Mouse (Mus musculus) CH12.LX (cell line): ENCODE results near the gene Ifi27. TPM values are rescaled to one million over a fixed set of nuclear protein-coding genes. Genes with fewer than 3 reads are reported as not detected.

Experiments used
- DNase-seq: peaks from one replicate; pipeline ENCODE4 v3.0.0-alpha.2; 2013; ENCODE audit errors: extremely low read depth
- H3K27ac ChIP-seq: 2 replicates; pipeline ENCODE4 v1.5.1; 2012; ENCODE audit warnings: low read depth, mild to moderate bottlenecking, control low read depth, moderate library complexity; ENCODE audit not compliant: insufficient read depth
- H3K27me3 ChIP-seq: replicated peaks from 2 replicates; pipeline ENCODE3; 2012; ENCODE audit warnings: inconsistent platforms
- H3K36me3 ChIP-seq, 2 experiments: replicated peaks in 1 of 2; 2 replicates each; pipeline versions ENCODE3 to v1.6.1; 2012; ENCODE audit warnings: inconsistent platforms in 1 of 2, low read length in 1 of 2, mild to moderate bottlenecking in 1 of 2, mixed read lengths in 1 of 2, moderate library complexity in 1 of 2; ENCODE audit not compliant: control insufficient read depth in 1 of 2, insufficient read depth in 1 of 2
- H3K4me1 ChIP-seq, 2 experiments: 2 replicates each; pipeline ENCODE4 v1.6.1; 2012; ENCODE audit warnings: inconsistent platforms in 1 of 2, moderate library complexity in 1 of 2; ENCODE audit not compliant: insufficient read depth in 2 of 2, control insufficient read depth in 1 of 2
- H3K4me2 ChIP-seq: 2 replicates; pipeline ENCODE4 v1.6.1; 2012; ENCODE audit warnings: low read depth, mild to moderate bottlenecking, control low read depth; ENCODE audit not compliant: poor library complexity, insufficient read depth, severe bottlenecking
- H3K4me3 ChIP-seq, 3 experiments: fragments of 150-350 bp in 1 of 3; sonication (generic) in 1 of 3; replicated peaks in 1 of 3; 2 replicates each; pipeline versions ENCODE3 to v1.5.1; 2011 to 2012; ENCODE audit warnings: low read depth in 2 of 3, low read length in 2 of 3, mild to moderate bottlenecking in 2 of 3, moderate library complexity in 2 of 3, control low read depth in 1 of 3, improper control_type of control experiment in 1 of 3, inconsistent platforms in 1 of 3, mixed read lengths in 1 of 3; ENCODE audit not compliant: poor library complexity in 1 of 3
- H3K79me2 ChIP-seq: replicated peaks from 2 replicates; pipeline ENCODE4 v1.6.1; 2012; ENCODE audit warnings: mild to moderate bottlenecking, moderate library complexity; ENCODE audit not compliant: control insufficient read depth, poor library complexity, insufficient read depth, severe bottlenecking; ENCODE audit errors: extremely low read depth
- H3K9ac ChIP-seq: 2 replicates; pipeline ENCODE4 v1.6.1; 2012; ENCODE audit warnings: low read depth, mild to moderate bottlenecking, control low read depth, moderate library complexity; ENCODE audit not compliant: insufficient read depth
- H3K9me3 ChIP-seq: replicated peaks from 2 replicates; pipeline ENCODE3; 2012; ENCODE audit warnings: low read length, inconsistent platforms, mixed read lengths
- BHLHE40 ChIP-seq: IDR thresholded peaks from 2 replicates; pipeline ENCODE4 v1.6.1; 2011; ENCODE audit warnings: mild to moderate bottlenecking, low read depth, low read length, improper control_type of control experiment
- CHD2 ChIP-seq: IDR thresholded peaks from 2 replicates; pipeline ENCODE4 v1.6.1; 2011; ENCODE audit warnings: low read length, improper control_type of control experiment
- ELF1 ChIP-seq: IDR thresholded peaks from 2 replicates; pipeline ENCODE4 v1.6.1; 2014; ENCODE audit warnings: low read depth, mild to moderate bottlenecking, inconsistent platforms, low read length, improper control_type of control experiment
- EP300 ChIP-seq: IDR thresholded peaks from 2 replicates; pipeline ENCODE4 v1.6.1; 2011; ENCODE audit warnings: low read length, improper control_type of control experiment
- IRF4 ChIP-seq: IDR thresholded peaks from 2 replicates; pipeline ENCODE4 v1.6.1; 2014; ENCODE audit warnings: low read depth, mild to moderate bottlenecking, inconsistent platforms, low read length, improper control_type of control experiment
- JUN ChIP-seq: IDR thresholded peaks from 2 replicates; pipeline ENCODE4 v1.6.1; 2011; ENCODE audit warnings: low read depth, mild to moderate bottlenecking, low read length, improper control_type of control experiment, moderate library complexity; ENCODE audit not compliant: insufficient read depth
- JUND ChIP-seq: conservative IDR thresholded peaks from 2 replicates; pipeline ENCODE4 v1.6.1; 2011; ENCODE audit warnings: low read depth, low read length, improper control_type of control experiment
- KAT2A ChIP-seq: IDR thresholded peaks from 2 replicates; pipeline ENCODE4 v1.6.1; 2012; ENCODE audit warnings: low read length, improper control_type of control experiment, inconsistent platforms; ENCODE audit not compliant: insufficient replicate concordance
- MAX ChIP-seq: IDR thresholded peaks from 2 replicates; pipeline ENCODE4 v1.6.1; 2011; ENCODE audit warnings: low read length, improper control_type of control experiment
- MAZ ChIP-seq: IDR thresholded peaks from 2 replicates; pipeline ENCODE4 v1.6.1; 2012; ENCODE audit warnings: low read depth, mild to moderate bottlenecking, inconsistent platforms, low read length, improper control_type of control experiment, moderate library complexity
- MEF2A ChIP-seq: IDR thresholded peaks from 2 replicates; pipeline ENCODE4 v1.6.1; 2014; ENCODE audit warnings: low read depth, mild to moderate bottlenecking, inconsistent platforms, low read length, improper control_type of control experiment, borderline replicate concordance
- MXI1 ChIP-seq: IDR thresholded peaks from 2 replicates; pipeline ENCODE4 v1.6.1; 2011; ENCODE audit warnings: mild to moderate bottlenecking, low read depth, low read length, improper control_type of control experiment
- MYC ChIP-seq: IDR thresholded peaks from 2 replicates; pipeline ENCODE4 v1.6.1; 2011; ENCODE audit warnings: low read depth, mild to moderate bottlenecking, improper control_type of control experiment, low read length
- NELFE ChIP-seq: IDR thresholded peaks from 2 replicates; pipeline ENCODE4 v1.6.1; 2011; ENCODE audit warnings: low read depth, low read length, improper control_type of control experiment
- NRF1 ChIP-seq: IDR thresholded peaks from 2 replicates; pipeline ENCODE4 v1.6.1; 2014; ENCODE audit warnings: low read depth, mild to moderate bottlenecking, inconsistent platforms, low read length, improper control_type of control experiment, moderate library complexity
- PAX5 ChIP-seq: IDR thresholded peaks from 2 replicates; pipeline ENCODE4 v1.6.1; 2012; ENCODE audit warnings: low read length, inconsistent platforms, mixed read lengths
- POLR2A ChIP-seq: IDR thresholded peaks from 2 replicates; pipeline ENCODE4 v1.6.1; 2011; ENCODE audit warnings: low read depth, mild to moderate bottlenecking, improper control_type of control experiment, low read length
- RAD21 ChIP-seq: IDR thresholded peaks from 2 replicates; pipeline ENCODE4 v1.6.1; 2011; ENCODE audit warnings: low read depth, mild to moderate bottlenecking, low read length, improper control_type of control experiment, moderate library complexity
- SIN3A ChIP-seq: IDR thresholded peaks from 2 replicates; pipeline ENCODE4 v1.6.1; 2012; ENCODE audit warnings: low read length, improper control_type of control experiment, inconsistent platforms
- SMC3 ChIP-seq: IDR thresholded peaks from 2 replicates; pipeline ENCODE4 v1.6.1; 2011; ENCODE audit warnings: low read depth, low read length, improper control_type of control experiment
- UBTF ChIP-seq: IDR thresholded peaks from 2 replicates; pipeline ENCODE4 v1.6.1; 2012; ENCODE audit warnings: low read depth, mild to moderate bottlenecking, inconsistent platforms, low read length, improper control_type of control experiment, moderate library complexity
- ZC3H11A ChIP-seq: IDR thresholded peaks from 2 replicates; pipeline ENCODE4 v1.6.1; 2012; ENCODE audit warnings: low read depth, mild to moderate bottlenecking, inconsistent platforms, low read length, improper control_type of control experiment
- ZKSCAN1 ChIP-seq: IDR thresholded peaks from 2 replicates; pipeline ENCODE4 v1.6.1; 2012; ENCODE audit warnings: low read depth, inconsistent platforms, low read length, improper control_type of control experiment, borderline replicate concordance
- ZMIZ1 ChIP-seq: IDR thresholded peaks from 2 replicates; pipeline ENCODE4 v1.6.1; 2012; ENCODE audit warnings: low read depth, mild to moderate bottlenecking, inconsistent platforms, low read length, improper control_type of control experiment
- dilution Hi-C: fragments of 300-500 bp; cut with MboI; formaldehyde crosslinking; loops from 2 replicates; pipeline ENCODE4 v1.14.3; 2020; ENCODE audit warnings: low sequenced_read_pairs; ENCODE audit not compliant: extremely low pct_unique_long_range_greater_than_20kb, extremely low pct_ligation_motif_present
- in situ Hi-C: fragments of 300-500 bp; cut with MboI; formaldehyde crosslinking; loops from 3 replicates; pipeline ENCODE4 v1.14.3; 2019; ENCODE audit warnings: low sequenced_read_pairs, low pct_ligation_motif_present, low pct_unique_long_range_greater_than_20kb, mixed read lengths
- polyA plus RNA-seq: library from polyadenylated mRNA; unstranded; fragments of >175 nt; gene quantifications from 2 replicates; pipeline ENCODE4 v1.2.1, GENCODE M21; 2012; ENCODE audit warnings: low read depth; ENCODE audit not compliant: insufficient read length
- total RNA-seq, 2 experiments: library from RNA; depleted of rRNA; stranded (reverse); fragments of 300-350 nt in 1 of 2; fragments of >200 nt in 1 of 2; gene quantifications; 2 replicates each; pipeline ENCODE4 v1.2.3; 2012 to 2014

Ifi27 gene
- total and polyA plus RNA-seq, 3 experiments: 132 to 198 (median 135) TPM

DNA sequence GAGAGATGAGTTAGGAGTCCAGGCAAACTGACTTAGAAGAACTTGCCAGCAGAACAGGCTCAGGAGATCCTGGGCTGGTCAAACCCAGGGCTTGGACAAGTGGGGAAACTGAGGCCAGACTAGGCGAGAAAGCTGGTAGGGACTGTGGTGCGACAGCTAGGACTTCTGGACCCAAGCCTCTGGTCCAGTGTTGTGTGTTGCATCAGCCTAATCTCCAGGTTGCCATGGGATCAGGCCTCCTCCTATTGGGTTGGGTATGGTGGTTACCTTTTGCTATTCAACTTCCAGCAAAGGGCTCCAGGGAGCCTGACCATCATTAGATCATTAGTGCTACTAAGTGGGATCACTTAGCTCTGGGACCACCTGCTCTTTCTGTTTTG is 44.7 kb upstream of the Ifi27 start:
- Histone ChIP-seq H3K4me1 (peaks cover 8 to 14% of the 10 kb centered on the region in 2 experiments; a peak in 3 of 4 replicates), H3K4me3 (peak overlapping the region; percentile 80 to 92 (median 84))

DNA sequence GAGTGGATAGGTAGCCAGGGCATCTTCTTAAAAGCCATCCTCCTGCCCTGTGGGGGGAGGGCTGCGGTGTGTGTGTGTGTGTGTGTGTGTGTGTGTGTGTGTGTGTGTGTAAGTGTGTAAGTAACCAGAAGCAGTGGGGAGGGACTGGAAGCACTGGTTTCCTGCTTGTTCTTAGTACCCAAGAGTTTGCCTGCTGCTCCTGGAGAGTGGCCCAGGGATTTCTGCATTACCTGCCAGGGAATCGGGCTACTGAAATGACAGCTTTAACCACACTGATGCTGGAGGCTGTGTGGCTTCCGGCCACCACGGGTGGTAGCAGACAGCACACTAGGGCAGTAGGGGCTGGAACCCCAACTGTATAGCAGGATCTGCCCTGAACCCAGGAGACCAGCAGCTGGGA is 44.0 kb upstream of the Ifi27 start:
- dilution Hi-C loops: no loop called here
- Histone ChIP-seq H3K4me1 (peaks cover 8 to 14% of the 10 kb centered on the region in 2 experiments; a peak in 3 of 4 replicates), H3K27ac (no peak overlapping the region), H3K27me3 (no peaks in the 10 kb centered on the region), H3K9ac (no peak overlapping the region), H3K79me2 (no peaks in the 10 kb centered on the region; the same call in 1 of the 2 replicates), H3K9me3 (no peaks in the 10 kb centered on the region), H3K36me3 (peaks cover 0 to 21% of the 10 kb centered on the region in 2 experiments), H3K4me3 (peak overlapping the region in 1 of 3 experiments; percentile 84), H3K4me2 (peak overlapping the region; percentile 10)
- DNase-seq: no peak
- TF ChIP-seq ZMIZ1: no peak
- no peak for TF ChIP-seq IRF4
- TF ChIP-seq MAZ: no peak
- TF ChIP-seq CHD2: no peak
- TF ChIP-seq SMC3: no peak
- no peak for TF ChIP-seq KAT2A
- TF ChIP-seq BHLHE40: no peak
- no peak for TF ChIP-seq ELF1
- in situ Hi-C loops: no loop called here

More for the DNA sequence above, 44.7 kb upstream of the Ifi27 start:
- TF ChIP-seq NRF1: no peak
- TF ChIP-seq CHD2: no peak
- TF ChIP-seq MXI1: no peak
- TF ChIP-seq JUND: no peak
- TF ChIP-seq MYC: no peak
- TF ChIP-seq ZKSCAN1: no peak
- TF ChIP-seq ZC3H11A: no peak
- TF ChIP-seq RAD21: no peak
- TF ChIP-seq PAX5: no peak
- TF ChIP-seq SIN3A: no peak
- no peak for TF ChIP-seq ZMIZ1
- TF ChIP-seq ELF1: no peak
- TF ChIP-seq POLR2A: no peak
- TF ChIP-seq EP300: no peak
- no peak for TF ChIP-seq UBTF
- TF ChIP-seq NELFE: no peak
- TF ChIP-seq JUN: no peak
- no peak for TF ChIP-seq MAX
- no peak for TF ChIP-seq MEF2A
- Histone ChIP-seq H3K27ac (no peak overlapping the region), H3K9ac (peak overlapping the region; percentile 71), H3K36me3 (peaks cover 0 to 19% of the 10 kb centered on the region in 2 experiments), H3K4me2 (peak overlapping the region; percentile 82), H3K27me3 (no peaks in the 10 kb centered on the region), H3K9me3 (no peaks in the 10 kb centered on the region), H3K79me2 (no peaks in the 10 kb centered on the region; the same call in 1 of the 2 replicates)
- dilution Hi-C loops (no loop called here), in situ Hi-C loops (no loop called here)
- DNase-seq: no peak
